Mouse (Mus musculus): ENCODE measurements at regions not wholly inside any gene's neighbourhood (a gene's known extent, or its start where the extent isn't known, plus 50 kb on each side); places are given as distances from the start of the nearest gene placed in this dataset.
A peak's percentile ranks its signal among the peaks of the same experiment; 100 is the strongest.

GRCm38 (mm10) chr12:32273474-32273873 lies 65.0 kb upstream of the Pik3cg start:
- no peak for DNase-seq (ENCODE audit: low spot score)

GRCm38 (mm10) chr12:32279861-32280260 lies 71.4 kb upstream of the Pik3cg start:
- DNase-seq (ENCODE audit: low spot score) = no peak

- DNase-seq (ENCODE audit: low spot score) = no peak
These were observed 71.8 kb upstream of the Pik3cg start for GRCm38 (mm10) chr12:32280309-32280708.

GRCm38 (mm10) chr12:32282371-32283163 lies 74.1 kb upstream of the Pik3cg start:
- no peak for DNase-seq (ENCODE audit: low spot score)

GRCm38 (mm10) chr12:32285039-32285438 lies 76.6 kb upstream of the Pik3cg start:
- DNase-seq (ENCODE audit: low spot score) = no peak

GRCm38 (mm10) chr12:32286652-32287051 lies 78.2 kb upstream of the Pik3cg start:
- DNase-seq (ENCODE audit: low spot score) = no peak

GRCm38 (mm10) chr12:32291145-32291544 lies 82.7 kb upstream of the Pik3cg start:
- DNase-seq (ENCODE audit: low spot score) = no peak

- DNase-seq (ENCODE audit: low spot score) = peak; percentile 65
These were observed 83.7 kb upstream of the Pik3cg start for GRCm38 (mm10) chr12:32291962-32292748.

GRCm38 (mm10) chr12:32292749-32293128 lies 84.3 kb upstream of the Pik3cg start:
- peak; percentile 30 for DNase-seq (ENCODE audit: low spot score)

- DNase-seq (ENCODE audit: low spot score) = no peak
These were observed 81.1 kb upstream of the Ccdc71l start for GRCm38 (mm10) chr12:32297431-32297830.

GRCm38 (mm10) chr12:32299714-32300113 lies 78.8 kb upstream of the Ccdc71l start:
- DNase-seq (ENCODE audit: low spot score) = no peak

- no peak for DNase-seq (ENCODE audit: low spot score)
These were observed 72.8 kb upstream of the Ccdc71l start for GRCm38 (mm10) chr12:32305736-32306135.

- DNase-seq (ENCODE audit: low spot score) = no peak
These were observed 72.2 kb upstream of the Ccdc71l start for GRCm38 (mm10) chr12:32306326-32306725.

GRCm38 (mm10) chr12:32307280-32308006 lies 71.1 kb upstream of the Ccdc71l start:
- DNase-seq (ENCODE audit: low spot score) = peak; percentile 67

- no peak for DNase-seq (ENCODE audit: low spot score)
These were observed 63.3 kb upstream of the Ccdc71l start for GRCm38 (mm10) chr12:32315099-32315783.

Data from yolk sac, embryonic 10.5 days (tissue).